ENCODE assay signal across 29 mouse cellular contexts in genomic region chr17:62739993-62740392, GRCm38 (mm10).
DNase-seq lines count a peak whose midpoint lies in the region; ATAC-seq and TF ChIP-seq lines count a peak whose summit lies in the region.
"Had no signal": no experiment of that assay in that cellular context is flagged by ENCODE, and none has a peak within 500 bp of the region (broad histone marks: within the 10 kb centered on the region; RNA-seq: fewer than 3 reads in every experiment).

No protein-coding gene starts in this region.

- TF ChIP-seq CTCF in midbrain, postnatal 0 days (IDR thresholded peaks at IDR 0.05), result no peak

- no peak for DNase-seq in midbrain, postnatal 0 days (ENCODE audit: low spot score)
- DNase-seq in forebrain, embryonic 14.5 days (ENCODE audit: low spot score), result no peak
- DNase-seq in neural tube, embryonic 10.5 days (ENCODE audit: extremely low spot score, low spot score), result no peak
- DNase-seq in lung, postnatal 10 days, result no peak
- DNase-seq: adrenal gland, adult 2 months; B cell, adult 2 months; cerebellum, adult 8-10 months; cerebellum, postnatal 25 days; gastrocnemius, adult 2 months; gastrocnemius, postnatal 36 days; heart, adult 18-20 months; heart, postnatal 4 days; kidney, adult 8-10 months; kidney, postnatal 10 days; layer of hippocampus, postnatal 36 days; liver, embryonic 13.5 days; lung, adult 18-20 months had no signal

- H3K4me2 ChIP-seq in midbrain, embryonic 12.5 days (replicated peaks), result no peak overlapping the region
- no peak overlapping the region for H3K4me2 ChIP-seq in midbrain, postnatal 0 days (ENCODE audit: low read depth, low read length, poor library complexity, severe bottlenecking)
- no peak overlapping the region for H3K4me2 ChIP-seq in forebrain, embryonic 14.5 days (ENCODE audit: low read length)
- no peak overlapping the region for H3K4me2 ChIP-seq in midbrain, embryonic 13.5 days (replicated peaks)
- H3K4me2 ChIP-seq: embryonic facial prominence, embryonic 15.5 days; heart, embryonic 11.5 days; intestine, embryonic 15.5 days; limb, embryonic 15.5 days; liver, embryonic 13.5 days; neural tube, embryonic 12.5 days had no signal

- WGBS in midbrain, embryonic 12.5 days, result 37% methylated on average over 6 of the region's 6 CpGs
- 25% methylated on average over 6 of the region's 6 CpGs for WGBS in midbrain, postnatal 0 days
- WGBS in forebrain, embryonic 14.5 days, result 34% methylated on average over 6 of the region's 6 CpGs
- WGBS in midbrain, embryonic 13.5 days, result 23% methylated on average over 6 of the region's 6 CpGs

- no peak overlapping the region for H3K9ac ChIP-seq in midbrain, embryonic 12.5 days (replicated peaks)
- no peak overlapping the region for H3K9ac ChIP-seq in midbrain, postnatal 0 days (replicated peaks; ENCODE audit: low read length, poor library complexity, severe bottlenecking)
- no peak overlapping the region for H3K9ac ChIP-seq in forebrain, embryonic 14.5 days (ENCODE audit: low read length)
- no peak overlapping the region for H3K9ac ChIP-seq in midbrain, embryonic 13.5 days (replicated peaks)
- H3K9ac ChIP-seq: embryonic facial prominence, embryonic 15.5 days; intestine, embryonic 15.5 days; limb, embryonic 15.5 days; liver, embryonic 13.5 days; neural tube, embryonic 12.5 days had no signal

- ATAC-seq in midbrain, embryonic 12.5 days (ENCODE audit: low FRiP score, low read depth), result peak; percentile 72
- no peak for ATAC-seq in midbrain, postnatal 0 days (ENCODE audit: low FRiP score)
- peak; percentile 61 for ATAC-seq in forebrain, embryonic 14.5 days
- peak; percentile 79 for ATAC-seq in midbrain, embryonic 13.5 days
- ATAC-seq: hindbrain, embryonic 16.5 days; intestine, embryonic 15.5 days; lung, postnatal 0 days had no signal

- H3K27ac ChIP-seq in midbrain, embryonic 12.5 days (replicated peaks), result no peak overlapping the region
- H3K27ac ChIP-seq in midbrain, postnatal 0 days (ENCODE audit: low read depth, low read length), result no peak overlapping the region
- H3K27ac ChIP-seq in forebrain, embryonic 14.5 days (ENCODE audit: low read depth, low read length), result no peak overlapping the region
- H3K27ac ChIP-seq in midbrain, embryonic 13.5 days, result no peak overlapping the region
- H3K27ac ChIP-seq: embryonic facial prominence, embryonic 10.5 days; embryonic facial prominence, embryonic 15.5 days; gastrocnemius, adult 2 months; intestine, embryonic 15.5 days; limb, embryonic 10.5 days; limb, embryonic 15.5 days; liver, embryonic 13.5 days; macrophage; neural tube, embryonic 12.5 days had no signal

- H3K4me1 ChIP-seq in midbrain, embryonic 12.5 days, result peaks cover 28% of the 10 kb centered on the region
- H3K4me1 ChIP-seq in midbrain, postnatal 0 days (ENCODE audit: insufficient read depth, low read length), result 0 out of 2 replicates have a peak, but pooled peaks cover 3% of the 10 kb centered on the region
- H3K4me1 ChIP-seq in forebrain, embryonic 14.5 days (ENCODE audit: control insufficient read depth, insufficient read depth, low read length), result peaks cover 14% of the 10 kb centered on the region
- peaks cover 29% of the 10 kb centered on the region for H3K4me1 ChIP-seq in midbrain, embryonic 13.5 days (replicated peaks)
- H3K4me1 ChIP-seq: intestine, embryonic 15.5 days had no signal

- H3K36me3 ChIP-seq in midbrain, embryonic 12.5 days, result no peaks in the 10 kb centered on the region
- no peaks in the 10 kb centered on the region for H3K36me3 ChIP-seq in midbrain, postnatal 0 days (ENCODE audit: insufficient read depth, low read length)
- H3K36me3 ChIP-seq in forebrain, embryonic 14.5 days (ENCODE audit: control insufficient read depth, insufficient read depth, low read length), result no peaks in the 10 kb centered on the region
- H3K36me3 ChIP-seq in midbrain, embryonic 13.5 days, result no peaks in the 10 kb centered on the region
- H3K36me3 ChIP-seq: embryonic facial prominence, embryonic 10.5 days; embryonic facial prominence, embryonic 15.5 days; intestine, embryonic 15.5 days; limb, embryonic 15.5 days; liver, embryonic 13.5 days; neural tube, embryonic 12.5 days had no signal

- no peak overlapping the region for H3K4me3 ChIP-seq in midbrain, embryonic 12.5 days
- no peak overlapping the region for H3K4me3 ChIP-seq in midbrain, postnatal 0 days (ENCODE audit: low read depth, low read length)
- H3K4me3 ChIP-seq in forebrain, embryonic 14.5 days (ENCODE audit: low read depth, low read length), result no peak overlapping the region
- H3K4me3 ChIP-seq in midbrain, embryonic 13.5 days (replicated peaks), result no peak overlapping the region
- H3K4me3 ChIP-seq: embryonic facial prominence, embryonic 10.5 days; embryonic facial prominence, embryonic 15.5 days; gastrocnemius, adult 2 months; intestine, embryonic 15.5 days; limb, embryonic 10.5 days; limb, embryonic 15.5 days; liver, embryonic 13.5 days; neural tube, embryonic 12.5 days had no signal

- no peaks in the 10 kb centered on the region for H3K9me3 ChIP-seq in midbrain, embryonic 12.5 days
- no peaks in the 10 kb centered on the region for H3K9me3 ChIP-seq in midbrain, postnatal 0 days (ENCODE audit: low read length)
- H3K9me3 ChIP-seq in forebrain, embryonic 14.5 days (replicated peaks; ENCODE audit: control insufficient read depth, low read length), result no peaks in the 10 kb centered on the region
- peaks cover 4% of the 10 kb centered on the region; the same call in 1 of the 2 replicates for H3K9me3 ChIP-seq in midbrain, embryonic 13.5 days
- H3K9me3 ChIP-seq: embryonic facial prominence, embryonic 10.5 days; embryonic facial prominence, embryonic 15.5 days; intestine, embryonic 15.5 days; limb, embryonic 10.5 days; limb, embryonic 15.5 days; liver, embryonic 13.5 days; neural tube, embryonic 12.5 days had no signal

- H3K27me3 ChIP-seq in midbrain, embryonic 12.5 days, result peaks cover 9% of the 10 kb centered on the region; the same call in 1 of the 2 replicates
- H3K27me3 ChIP-seq in midbrain, postnatal 0 days (ENCODE audit: insufficient read depth, low read length), result no peaks in the 10 kb centered on the region
- no peaks in the 10 kb centered on the region for H3K27me3 ChIP-seq in forebrain, embryonic 14.5 days (replicated peaks; ENCODE audit: control insufficient read depth, insufficient read depth, low read length)
- no peaks in the 10 kb centered on the region for H3K27me3 ChIP-seq in midbrain, embryonic 13.5 days
- H3K27me3 ChIP-seq: embryonic facial prominence, embryonic 15.5 days; intestine, embryonic 15.5 days; limb, embryonic 15.5 days; liver, embryonic 13.5 days; neural tube, embryonic 12.5 days had no signal
